Mouse (Mus musculus) lung, postnatal 0 days (tissue): ENCODE results near the gene Dnajc9. TPM values are rescaled to one million over a fixed set of nuclear protein-coding genes. Genes with fewer than 3 reads are reported as not detected.

Experiments used
- ATAC-seq: fragments of 200-750 bp; cut with Nextera tagmentation; 2 replicates; pipeline ENCODE4 v1.8.0; 2017; ENCODE audit warnings: moderate library complexity
- DNase-seq: peaks from one replicate; pipeline ENCODE4 v3.0.0-alpha.2; 2016; ENCODE audit warnings: low spot score
- H3K27ac ChIP-seq: fragments of 300-500 bp; sonication (generic); 2 replicates; pipeline ENCODE4 v1.5.1; 2014; ENCODE audit warnings: antibody characterized with exemption, mild to moderate bottlenecking, low read length, mixed read lengths
- H3K27me3 ChIP-seq: fragments of 300-500 bp; sonication (generic); replicated peaks from 2 replicates; pipeline ENCODE4 v1.6.1; 2014; ENCODE audit warnings: low read length, mixed read lengths; ENCODE audit not compliant: insufficient read depth
- H3K36me3 ChIP-seq: fragments of 300-500 bp; sonication (generic); 2 replicates; pipeline ENCODE4 v1.6.1; 2014; ENCODE audit warnings: low read length, mixed read lengths; ENCODE audit not compliant: insufficient read depth
- H3K4me1 ChIP-seq: fragments of 300-500 bp; sonication (generic); 2 replicates; pipeline ENCODE4 v1.6.1; 2014; ENCODE audit warnings: antibody characterized with exemption, low read depth, low read length, mixed read lengths; ENCODE audit not compliant: insufficient read depth
- H3K4me2 ChIP-seq: fragments of 300-500 bp; sonication (generic); replicated peaks from 2 replicates; pipeline ENCODE4 v1.6.1; 2014; ENCODE audit warnings: low read depth, mild to moderate bottlenecking, low read length, moderate library complexity, mixed read lengths
- H3K4me3 ChIP-seq: fragments of 300-500 bp; sonication (generic); 2 replicates; pipeline ENCODE4 v1.5.1; 2014; ENCODE audit warnings: low read depth, low read length
- H3K9ac ChIP-seq: fragments of 300-500 bp; sonication (generic); replicated peaks from 2 replicates; pipeline ENCODE4 v1.6.1; 2014; ENCODE audit warnings: low read depth, mild to moderate bottlenecking
- H3K9me3 ChIP-seq: fragments of 300-500 bp; sonication (generic); 2 replicates; pipeline ENCODE4 v1.6.1; 2016; ENCODE audit warnings: low read length, mixed read lengths
- CTCF ChIP-seq: IDR thresholded peaks from 2 replicates; pipeline ENCODE4 v1.5.1; 2016; ENCODE audit warnings: antibody characterized with exemption, mild to moderate bottlenecking
- EP300 ChIP-seq: IDR thresholded peaks from 2 replicates; pipeline ENCODE4 v1.6.1; 2016; ENCODE audit warnings: antibody characterized with exemption, mild to moderate bottlenecking, control low read depth
- WGBS: fragments of 180-500 bp; shearing (Covaris S2); extraction: QIAGEN DNeasy Blood & Tissue Kit; methylation state at CpG from one replicate; pipeline ENCODE4 v1.1.7; 2014; 5-methylcytosine and 5-hydroxymethylcytosine counted together
- polyA plus RNA-seq: library from polyadenylated mRNA; unstranded; fragments of >200 nt; fragmentation: Nextera tagmentation; extraction: Ambion mirVana; gene quantifications from 2 replicates; pipeline ENCODE4 v1.2.1, GENCODE M21; 2015

Dnajc9 gene
- polyA plus RNA-seq, 1 experiment from 2014 or later = 34.7 TPM

DNA sequence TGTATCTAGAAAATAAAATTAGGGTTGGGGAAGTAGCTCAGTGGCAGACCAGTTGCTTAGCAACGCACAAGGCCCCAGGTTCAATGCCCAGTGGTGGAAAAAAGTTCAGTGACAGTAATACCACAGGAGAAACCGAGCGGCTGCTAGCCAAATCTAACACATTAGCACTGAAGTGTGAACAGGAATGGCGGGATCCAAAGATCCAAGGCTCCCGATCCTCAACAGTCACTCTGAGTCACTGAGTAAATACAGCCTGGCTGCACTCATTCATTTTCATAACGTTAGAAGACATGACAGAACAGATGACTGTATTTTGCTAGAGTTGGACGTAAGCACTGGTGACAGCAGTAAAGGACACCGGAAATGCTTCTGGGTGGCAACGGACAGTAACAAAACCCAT lies 42.8 kb downstream of the Dnajc9 start:
- DNase-seq = no peak
- no peak for ATAC-seq
- no peak overlapping the region for H3K27ac ChIP-seq
- H3K9ac ChIP-seq = no peak overlapping the region
- H3K36me3 ChIP-seq = no peaks in the 10 kb centered on the region
- H3K4me1 ChIP-seq = 0 out of 2 replicates have a peak, but pooled peaks cover 3% of the 10 kb centered on the region
- no peak overlapping the region for H3K4me3 ChIP-seq
- TF ChIP-seq EP300 = no peak
- TF ChIP-seq CTCF = no peak
- no peak overlapping the region for H3K4me2 ChIP-seq
- no peaks in the 10 kb centered on the region for H3K27me3 ChIP-seq
- H3K9me3 ChIP-seq = no peaks in the 10 kb centered on the region
- WGBS = 72% methylated on average over 9 of the region's 9 CpGs

DNA sequence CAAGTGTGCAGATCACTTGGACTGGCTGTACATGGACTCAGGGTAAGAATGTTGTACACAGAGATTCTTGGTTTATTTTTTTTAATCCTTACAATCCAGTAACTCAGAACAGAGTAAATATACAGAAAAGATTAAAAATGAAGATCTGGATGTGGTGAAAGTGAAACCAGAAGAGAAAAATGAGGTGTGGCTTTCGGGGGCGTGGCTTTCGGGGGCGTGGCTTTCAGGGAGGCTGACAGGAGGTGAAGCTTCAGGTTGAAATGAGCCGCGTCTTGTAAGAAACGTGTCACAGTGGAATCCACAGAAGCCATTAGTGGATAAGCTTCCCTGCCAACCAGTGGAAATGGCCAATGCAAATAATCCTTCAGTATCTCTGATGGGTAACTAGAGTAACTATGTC lies 47.8 kb downstream of the Dnajc9 start:
- H3K27ac ChIP-seq = no peak overlapping the region
- H3K4me1 ChIP-seq = no peaks in the 10 kb centered on the region; the same call in 1 of the 2 replicates
- 71% methylated on average over 7 of the region's 7 CpGs for WGBS
- H3K36me3 ChIP-seq = no peaks in the 10 kb centered on the region; the same call in 1 of the 2 replicates
- TF ChIP-seq CTCF (no peak), EP300 (no peak)
- peak; percentile 19 for DNase-seq
- no peak overlapping the region for H3K4me3 ChIP-seq
- no peak overlapping the region for H3K4me2 ChIP-seq
- no peaks in the 10 kb centered on the region for H3K9me3 ChIP-seq
- H3K27me3 ChIP-seq = no peaks in the 10 kb centered on the region
- no peak for ATAC-seq
- no peak overlapping the region for H3K9ac ChIP-seq

DNA sequence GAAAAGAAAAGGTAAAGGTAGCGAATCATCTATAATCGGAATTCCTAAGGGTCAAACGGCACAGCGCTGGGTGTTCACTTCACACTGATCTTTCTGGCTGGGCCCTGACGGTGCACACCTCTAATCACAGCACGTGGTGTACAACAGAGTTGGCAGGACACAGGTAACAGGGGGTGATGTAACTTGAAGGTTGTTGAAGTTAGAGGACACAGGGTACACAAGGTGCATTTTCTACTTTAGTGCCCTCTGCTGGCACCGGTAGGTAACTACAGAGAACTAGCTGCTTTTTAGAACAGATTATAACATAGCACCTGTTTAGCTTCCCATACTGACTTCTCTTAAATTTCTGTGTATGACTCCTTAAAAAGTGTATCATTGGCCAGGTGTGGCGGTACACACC lies 48.6 kb downstream of the Dnajc9 start:
- peaks cover 4% of the 10 kb centered on the region for H3K36me3 ChIP-seq
- H3K4me3 ChIP-seq = no peak overlapping the region
- DNase-seq (peak; percentile 61), ATAC-seq (peak; percentile 68)
- no peak overlapping the region for H3K9ac ChIP-seq
- no peaks in the 10 kb centered on the region for H3K27me3 ChIP-seq
- no peaks in the 10 kb centered on the region for H3K9me3 ChIP-seq
- no peak overlapping the region for H3K27ac ChIP-seq
- WGBS = 86% methylated on average over 8 of the region's 8 CpGs
- no peak for TF ChIP-seq EP300
- peak; percentile 60 for TF ChIP-seq CTCF
- H3K4me1 ChIP-seq = no peaks in the 10 kb centered on the region; the same call in 1 of the 2 replicates
- H3K4me2 ChIP-seq = no peak overlapping the region

DNA sequence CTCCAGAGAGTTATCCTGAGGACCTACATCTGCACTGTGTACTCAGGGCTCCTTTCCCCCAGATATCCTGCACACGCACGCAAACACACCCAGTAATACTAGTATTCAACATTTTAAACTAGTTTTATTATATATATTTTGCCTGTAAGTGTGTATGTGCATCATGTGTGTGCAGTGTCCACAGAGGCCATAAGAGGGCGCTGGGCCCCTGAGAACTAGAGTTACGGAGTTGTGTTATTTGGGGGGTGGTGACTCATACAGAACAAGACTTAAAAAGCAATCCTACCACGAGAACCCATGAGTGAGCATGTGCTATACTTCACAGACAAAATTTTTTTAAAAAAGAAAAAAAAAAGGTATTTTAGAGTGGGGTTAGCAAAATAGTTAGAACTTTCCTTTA lies 49.3 kb downstream of the Dnajc9 start:
- ATAC-seq = no peak
- H3K4me1 ChIP-seq = no peaks in the 10 kb centered on the region; the same call in 1 of the 2 replicates

More for the DNA sequence above, 49.3 kb downstream of the Dnajc9 start:
- TF ChIP-seq EP300 = no peak
- TF ChIP-seq CTCF = peak; percentile 11; the same call in 1 of the 2 replicates
- H3K4me2 ChIP-seq = no peak overlapping the region
- no peaks in the 10 kb centered on the region for H3K27me3 ChIP-seq
- no peak overlapping the region for H3K27ac ChIP-seq
- peaks cover 5% of the 10 kb centered on the region for H3K36me3 ChIP-seq
- H3K9me3 ChIP-seq = no peaks in the 10 kb centered on the region
- WGBS = 97% methylated on average over 5 of the region's 5 CpGs
- no peak overlapping the region for H3K9ac ChIP-seq
- no peak for DNase-seq
- no peak overlapping the region for H3K4me3 ChIP-seq

Other genes starting within 250 kb of the Dnajc9 start
- gene Kcnk5, start 207.1 kb downstream of the Dnajc9 start, polyA plus RNA-seq = 4.5 and 5.2 TPM in 2 replicates
- gene Kcnk16, start 119.7 kb downstream of the Dnajc9 start, polyA plus RNA-seq = 0.20 TPM in 1 of 2 replicates, not detected in the other
- gene Nudt13, start 94.2 kb downstream of the Dnajc9 start, polyA plus RNA-seq = 12.6 and 13.0 TPM in 2 replicates
- 19.0 and 19.1 TPM in 2 replicates for gene Ecd, start 40.8 kb downstream of the Dnajc9 start, polyA plus RNA-seq
- gene Fam149b, start 40.7 kb downstream of the Dnajc9 start, polyA plus RNA-seq = 14.7 and 16.9 TPM in 2 replicates
- gene Mrps16, start 4.7 kb upstream of the Dnajc9 start, polyA plus RNA-seq = 58.5 and 64.4 TPM in 2 replicates
- 3.7 and 4.0 TPM in 2 replicates for gene Cfap70, start 63.3 kb upstream of the Dnajc9 start, polyA plus RNA-seq
- 52.9 and 56.9 TPM in 2 replicates for gene Anxa7, start 91.2 kb upstream of the Dnajc9 start, polyA plus RNA-seq
- gene Mss51, start 108.0 kb upstream of the Dnajc9 start, polyA plus RNA-seq = 0.20 and 0.38 TPM in 2 replicates
- 24.2 and 26.6 TPM in 2 replicates for gene Ppp3cb, start 157.7 kb upstream of the Dnajc9 start, polyA plus RNA-seq